Comparison of ENCODE assay signal across 14 mouse cellular contexts in genomic region chr10:111156394-111157190, GRCm38 (mm10). TPM values are rescaled to one million over a fixed set of nuclear protein-coding genes. Genes with fewer than 3 reads are reported as not detected.
DNase-seq lines count a peak whose midpoint lies in the region; ATAC-seq and TF ChIP-seq lines count a peak whose summit lies in the region.
"Had no signal": no experiment of that assay in that cellular context is flagged by ENCODE, and none has a peak within 500 bp of the region (broad histone marks: within the 10 kb centered on the region; RNA-seq: fewer than 3 reads in every experiment).

No protein-coding gene starts in this region.

- 78% methylated on average over 29 of the region's 29 CpGs for WGBS in heart, embryonic 13.5 days
- 79% methylated on average over 29 of the region's 29 CpGs for WGBS in heart, embryonic 12.5 days

- H3K27ac ChIP-seq in heart, embryonic 13.5 days (replicated peaks): no peak overlapping the region
- H3K27ac ChIP-seq in heart, embryonic 12.5 days (ENCODE audit: poor library complexity, severe bottlenecking): no peak overlapping the region
- H3K27ac ChIP-seq in testis, adult 2 months (ENCODE audit: control insufficient read depth, insufficient read depth, low read depth, low read length): peak overlapping the region; percentile 98
- H3K27ac ChIP-seq: heart, adult 2 months; hindbrain, postnatal 0 days had no signal

- no peak for DNase-seq in testis, postnatal 10 days (ENCODE audit: low spot score)
- peak; percentile 86 for DNase-seq in naive thymus-derived CD4-positive, alpha-beta T cell, adult 2 months (ENCODE audit: low read depth)
- no peak for DNase-seq in natural killer cell, adult 2 months (ENCODE audit: low spot score in 2 of 2)
- no peak for DNase-seq in urinary bladder, postnatal 25 days (ENCODE audit: low spot score)
- DNase-seq in kidney, adult 11 months: no peak
- DNase-seq: adrenal gland, postnatal 14 days; heart, adult 2 months; kidney, postnatal 25 days; right cerebral cortex, adult 18-20 months had no signal

- no peaks in the 10 kb centered on the region for H3K9me3 ChIP-seq in heart, embryonic 13.5 days
- H3K9me3 ChIP-seq in heart, embryonic 12.5 days (replicated peaks): no peaks in the 10 kb centered on the region

- H3K4me2 ChIP-seq in heart, embryonic 13.5 days: peak overlapping the region; percentile 9; the same call in 1 of the 2 replicates
- no peak overlapping the region for H3K4me2 ChIP-seq in heart, embryonic 12.5 days

- H3K36me3 ChIP-seq in heart, embryonic 13.5 days: no peaks in the 10 kb centered on the region
- H3K36me3 ChIP-seq in heart, embryonic 12.5 days: no peaks in the 10 kb centered on the region
- H3K36me3 ChIP-seq in testis, adult 2 months (ENCODE audit: control insufficient read depth, insufficient read depth, low read length): no peaks in the 10 kb centered on the region

- TF ChIP-seq CTCF in testis, adult 2 months (IDR thresholded peaks at IDR 0.05; ENCODE audit: control insufficient read depth, insufficient read depth, insufficient replicate concordance, low read depth, low read length): no peak

- no peak for ATAC-seq in heart, embryonic 13.5 days (ENCODE audit: extremely low read depth, insufficient number of reproducible peaks, low FRiP score, low TSS enrichment)
- ATAC-seq in heart, embryonic 12.5 days (ENCODE audit: insufficient number of reproducible peaks, low FRiP score): no peak
- ATAC-seq: hindbrain, postnatal 0 days; Patski had no signal

- peaks cover 7% of the 10 kb centered on the region; the same call in 1 of the 2 replicates for H3K4me1 ChIP-seq in heart, embryonic 13.5 days
- no peaks in the 10 kb centered on the region for H3K4me1 ChIP-seq in heart, embryonic 12.5 days (replicated peaks)
- peaks cover 14% of the 10 kb centered on the region for H3K4me1 ChIP-seq in testis, adult 2 months (ENCODE audit: control insufficient read depth, insufficient read depth, low read length)

- H3K9ac ChIP-seq in heart, embryonic 13.5 days: no peak overlapping the region
- H3K9ac ChIP-seq in heart, embryonic 12.5 days: no peak overlapping the region

- no peaks in the 10 kb centered on the region for H3K27me3 ChIP-seq in heart, embryonic 13.5 days (replicated peaks)
- no peaks in the 10 kb centered on the region for H3K27me3 ChIP-seq in heart, embryonic 12.5 days (replicated peaks)
- H3K27me3 ChIP-seq in testis, adult 2 months (ENCODE audit: control insufficient read depth, insufficient read depth, low read length): no peaks in the 10 kb centered on the region
- H3K27me3 ChIP-seq: Patski had no signal

- H3K4me3 ChIP-seq in heart, embryonic 13.5 days: no peak overlapping the region
- no peak overlapping the region for H3K4me3 ChIP-seq in heart, embryonic 12.5 days
- peak overlapping the region; percentile 90 for H3K4me3 ChIP-seq in testis, adult 2 months (ENCODE audit: control insufficient read depth, low read depth, low read length)
- H3K4me3 ChIP-seq: heart, adult 2 months had no signal

- peak; percentile 30 for TF ChIP-seq POLR2A in testis, adult 2 months (IDR thresholded peaks at IDR 0.05; ENCODE audit: control insufficient read depth, low read depth, low read length)

RNA-seq across cellular contexts. Expression of gene Osbpl8, which starts 8.0 kb away (rescaled TPM):
- 22.5 and 26.4 TPM in 2 replicates for polyA plus RNA-seq in heart, embryonic 13.5 days (2015; fragmentation: Nextera tagmentation; extraction: Ambion mirVana)
- polyA plus RNA-seq in heart, embryonic 12.5 days (2016; fragmentation: Nextera tagmentation; extraction: Ambion mirVana): 35.3 and 37.0 TPM in 2 replicates
- polyA plus RNA-seq in testis, adult 2 months (2012; rRNA removed): 4.7 and 4.8 TPM in 2 replicates
